Mouse (Mus musculus): ENCODE results near the gene Ugdh. TPM values are rescaled to one million over a fixed set of nuclear protein-coding genes. Genes with fewer than 3 reads are reported as not detected.

The Ugdh gene
- total RNA-seq, 1 experiment = 15.8 TPM

DNA sequence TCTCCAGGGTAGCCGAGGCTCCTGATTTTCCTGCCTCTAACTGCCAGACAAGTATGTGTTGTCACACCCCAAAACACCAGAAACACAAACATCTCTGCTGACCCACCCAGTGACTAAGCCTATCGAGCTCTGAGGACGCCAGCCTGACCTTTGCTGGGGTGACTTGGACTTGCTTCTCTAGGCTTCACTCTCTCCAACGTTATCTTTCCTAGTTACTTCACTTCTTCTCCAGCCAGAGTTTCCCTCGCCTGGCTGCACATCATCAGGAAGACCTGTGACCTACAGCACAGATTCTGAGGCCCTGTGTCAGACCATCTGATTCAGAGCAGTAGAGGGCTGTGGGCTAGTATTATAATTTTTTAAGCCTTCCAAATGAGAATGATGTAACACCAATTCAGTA lies 19.0 kb upstream of the Ugdh start:
- no peak for DNase-seq (ENCODE audit: low read depth, low spot score)
- no peak overlapping the region for H3K27ac ChIP-seq (ENCODE audit: insufficient read depth, low read depth, low read length, poor library complexity, severe bottlenecking)
- in situ Hi-C loops (cut with MboI; ENCODE audit: low sequenced_read_pairs in 2 of 2, unreplicated experiment in 2 of 2) = no loop called here

DNA sequence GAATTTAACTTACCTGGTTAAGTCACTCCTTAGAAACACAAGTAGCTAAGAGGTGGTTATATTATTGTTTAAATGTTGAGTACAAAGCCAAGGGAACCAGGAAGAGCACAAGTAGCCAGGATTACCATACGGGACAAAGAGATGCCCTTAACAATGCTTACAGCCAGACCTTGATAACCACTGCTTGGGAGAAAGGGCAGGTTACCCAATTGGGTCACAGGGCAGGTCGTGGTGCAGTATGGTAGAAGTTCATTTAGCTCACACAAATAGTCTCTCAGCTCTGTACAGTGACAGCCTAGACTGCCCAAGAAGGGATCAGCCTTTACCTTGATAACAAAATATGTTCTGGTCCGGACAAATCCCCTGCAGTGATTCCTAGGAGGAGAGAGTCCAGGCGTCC lies 13.2 kb upstream of the Ugdh start:
- Histone ChIP-seq H3K4me3 (ENCODE audit: insufficient read depth in 1 of 2, low read depth in 1 of 2, low read length in 2 of 2, poor library complexity in 1 of 2, severe bottlenecking in 1 of 2) (no peak overlapping the region), H3K36me3 (ENCODE audit: control insufficient read depth, insufficient read depth, low read length, poor library complexity, severe bottlenecking) (no peaks in the 10 kb centered on the region; the same call in 1 of the 2 replicates), H3K9ac (ENCODE audit: insufficient read depth, low read depth, low read length, poor library complexity, severe bottlenecking) (no peak overlapping the region), H3K9me3 (ENCODE audit: control insufficient read depth, insufficient read depth, low read depth, low read length) (no peaks in the 10 kb centered on the region), H3K27ac (ENCODE audit: insufficient read depth, low read depth, low read length, poor library complexity, severe bottlenecking) (no peak overlapping the region), H3K4me1 (ENCODE audit: control insufficient read depth in 2 of 2, insufficient read depth in 2 of 2, low read length in 2 of 2, poor library complexity in 1 of 2) (no peaks in the 10 kb centered on the region)
- TF ChIP-seq MAFK (IDR thresholded peaks at IDR 0.05; ENCODE audit: insufficient read depth, low read depth, low read length) = no peak
- TF ChIP-seq HCFC1 (IDR thresholded peaks at IDR 0.05; ENCODE audit: borderline replicate concordance, insufficient read depth, low read length) = no peak
- TF ChIP-seq CHD2 (IDR thresholded peaks at IDR 0.05; ENCODE audit: low read depth, low read length) = no peak
- TF ChIP-seq ZC3H11A (IDR thresholded peaks at IDR 0.05; ENCODE audit: borderline replicate concordance, low read depth, low read length) = no peak
- no peak for TF ChIP-seq ZNF384 (IDR thresholded peaks at IDR 0.05; ENCODE audit: low read depth, low read length)
- in situ Hi-C loops (cut with MboI; ENCODE audit: low sequenced_read_pairs in 2 of 2, unreplicated experiment in 2 of 2) = no loop called here
- DNase-seq (ENCODE audit: low read depth, low spot score) = no peak

More for the DNA sequence above, 19.0 kb upstream of the Ugdh start:
- TF ChIP-seq MAFK (IDR thresholded peaks at IDR 0.05; ENCODE audit: insufficient read depth, low read depth, low read length) (no peak), CHD2 (IDR thresholded peaks at IDR 0.05; ENCODE audit: low read depth, low read length) (no peak), HCFC1 (IDR thresholded peaks at IDR 0.05; ENCODE audit: borderline replicate concordance, insufficient read depth, low read length) (no peak), ZC3H11A (IDR thresholded peaks at IDR 0.05; ENCODE audit: borderline replicate concordance, low read depth, low read length) (no peak), ZNF384 (IDR thresholded peaks at IDR 0.05; ENCODE audit: low read depth, low read length) (no peak)
- H3K9ac ChIP-seq (ENCODE audit: insufficient read depth, low read depth, low read length, poor library complexity, severe bottlenecking) = no peak overlapping the region
- H3K4me1 ChIP-seq (ENCODE audit: control insufficient read depth in 2 of 2, insufficient read depth in 2 of 2, low read length in 2 of 2, poor library complexity in 1 of 2) = no peaks in the 10 kb centered on the region; a peak in 1 of 4 replicates
- no peaks in the 10 kb centered on the region for H3K9me3 ChIP-seq (ENCODE audit: control insufficient read depth, insufficient read depth, low read depth, low read length)
- no peaks in the 10 kb centered on the region; the same call in 1 of the 2 replicates for H3K36me3 ChIP-seq (ENCODE audit: control insufficient read depth, insufficient read depth, low read length, poor library complexity, severe bottlenecking)
- H3K4me3 ChIP-seq (ENCODE audit: insufficient read depth in 1 of 2, low read depth in 1 of 2, low read length in 2 of 2, poor library complexity in 1 of 2, severe bottlenecking in 1 of 2) = no peak overlapping the region

- no peaks in the 10 kb centered on the region for H3K4me1 ChIP-seq (ENCODE audit: control insufficient read depth in 2 of 2, insufficient read depth in 2 of 2, low read length in 2 of 2, poor library complexity in 1 of 2)
- H3K4me3 ChIP-seq (ENCODE audit: insufficient read depth in 1 of 2, low read depth in 1 of 2, low read length in 2 of 2, poor library complexity in 1 of 2, severe bottlenecking in 1 of 2) = no peak overlapping the region
- in situ Hi-C loops (cut with MboI; ENCODE audit: low sequenced_read_pairs in 2 of 2, unreplicated experiment in 2 of 2) = no loop called here
- H3K9me3 ChIP-seq (ENCODE audit: control insufficient read depth, insufficient read depth, low read depth, low read length) = no peaks in the 10 kb centered on the region
- no peaks in the 10 kb centered on the region; the same call in 1 of the 2 replicates for H3K36me3 ChIP-seq (ENCODE audit: control insufficient read depth, insufficient read depth, low read length, poor library complexity, severe bottlenecking)
- H3K9ac ChIP-seq (ENCODE audit: insufficient read depth, low read depth, low read length, poor library complexity, severe bottlenecking) = no peak overlapping the region
- no peak overlapping the region for H3K27ac ChIP-seq (ENCODE audit: insufficient read depth, low read depth, low read length, poor library complexity, severe bottlenecking)
- no peak for DNase-seq (ENCODE audit: low read depth, low spot score)
- TF ChIP-seq ZNF384 (IDR thresholded peaks at IDR 0.05; ENCODE audit: low read depth, low read length) = no peak
- no peak for TF ChIP-seq CHD2 (IDR thresholded peaks at IDR 0.05; ENCODE audit: low read depth, low read length)
- no peak for TF ChIP-seq HCFC1 (IDR thresholded peaks at IDR 0.05; ENCODE audit: borderline replicate concordance, insufficient read depth, low read length)
- TF ChIP-seq ZC3H11A (IDR thresholded peaks at IDR 0.05; ENCODE audit: borderline replicate concordance, low read depth, low read length) = no peak
- no peak for TF ChIP-seq MAFK (IDR thresholded peaks at IDR 0.05; ENCODE audit: insufficient read depth, low read depth, low read length)
These were observed 12.1 kb upstream of the Ugdh start for GRCm38 (mm10) chr5:65447826-65448225.

GRCm38 (mm10) chr5:65446756-65447155 lies 11.0 kb upstream of the Ugdh start:
- H3K27ac ChIP-seq (ENCODE audit: insufficient read depth, low read depth, low read length, poor library complexity, severe bottlenecking) = no peak overlapping the region
- H3K4me1 ChIP-seq (ENCODE audit: control insufficient read depth in 2 of 2, insufficient read depth in 2 of 2, low read length in 2 of 2, poor library complexity in 1 of 2) = 0 out of 4 replicates have a peak, but pooled peaks cover 0 to under 1% of the 10 kb centered on the region in 2 experiments
- H3K9ac ChIP-seq (ENCODE audit: insufficient read depth, low read depth, low read length, poor library complexity, severe bottlenecking) = no peak overlapping the region
- TF ChIP-seq HCFC1 (IDR thresholded peaks at IDR 0.05; ENCODE audit: borderline replicate concordance, insufficient read depth, low read length) (no peak), ZNF384 (IDR thresholded peaks at IDR 0.05; ENCODE audit: low read depth, low read length) (no peak)
- no peak overlapping the region for H3K4me3 ChIP-seq (ENCODE audit: insufficient read depth in 1 of 2, low read depth in 1 of 2, low read length in 2 of 2, poor library complexity in 1 of 2, severe bottlenecking in 1 of 2)
- H3K36me3 ChIP-seq (ENCODE audit: control insufficient read depth, insufficient read depth, low read length, poor library complexity, severe bottlenecking) = no peaks in the 10 kb centered on the region; the same call in 1 of the 2 replicates
- no peaks in the 10 kb centered on the region for H3K9me3 ChIP-seq (ENCODE audit: control insufficient read depth, insufficient read depth, low read depth, low read length)
- in situ Hi-C loops (cut with MboI; ENCODE audit: low sequenced_read_pairs in 2 of 2, unreplicated experiment in 2 of 2) = no loop called here
- no peak for DNase-seq (ENCODE audit: low read depth, low spot score)

GRCm38 (mm10) chr5:65444981-65445380 lies 9.2 kb upstream of the Ugdh start:
- H3K27ac ChIP-seq (ENCODE audit: insufficient read depth, low read depth, low read length, poor library complexity, severe bottlenecking) = no peak overlapping the region
- no peaks in the 10 kb centered on the region for H3K9me3 ChIP-seq (ENCODE audit: control insufficient read depth, insufficient read depth, low read depth, low read length)
- H3K9ac ChIP-seq (ENCODE audit: insufficient read depth, low read depth, low read length, poor library complexity, severe bottlenecking) = no peak overlapping the region
- H3K4me1 ChIP-seq (ENCODE audit: control insufficient read depth in 2 of 2, insufficient read depth in 2 of 2, low read length in 2 of 2, poor library complexity in 1 of 2) = peaks cover 0 to 8% of the 10 kb centered on the region in 2 experiments; a peak in 2 of 4 replicates
- H3K4me3 ChIP-seq (ENCODE audit: insufficient read depth in 1 of 2, low read depth in 1 of 2, low read length in 2 of 2, poor library complexity in 1 of 2, severe bottlenecking in 1 of 2) = no peak overlapping the region
- TF ChIP-seq ZNF384 (IDR thresholded peaks at IDR 0.05; ENCODE audit: low read depth, low read length) (no peak), HCFC1 (IDR thresholded peaks at IDR 0.05; ENCODE audit: borderline replicate concordance, insufficient read depth, low read length) (no peak), MAFK (IDR thresholded peaks at IDR 0.05; ENCODE audit: insufficient read depth, low read depth, low read length) (no peak)
- in situ Hi-C loops (cut with MboI; ENCODE audit: low sequenced_read_pairs in 2 of 2, unreplicated experiment in 2 of 2) = no loop called here
- H3K36me3 ChIP-seq (ENCODE audit: control insufficient read depth, insufficient read depth, low read length, poor library complexity, severe bottlenecking) = no peaks in the 10 kb centered on the region
- no peak for DNase-seq (ENCODE audit: low read depth, low spot score)

All from ES-E14 (cell line).